Mouse (Mus musculus): ENCODE data around the gene Armc2. TPM values are rescaled to one million over a fixed set of nuclear protein-coding genes. Genes with fewer than 3 reads are reported as not detected.

Armc2 gene
- total and polyA plus RNA-seq, 3 experiments, result 0.34 to 0.99 (median 0.90) TPM

GRCm38 (mm10) chr10:42037301-42037870 lies 19.1 kb upstream of the Armc2 start:
- H3K36me3 ChIP-seq (replicated peaks in 1 of 2; ENCODE audit: control insufficient read depth in 1 of 2, insufficient read depth in 1 of 2, low read length in 1 of 2), result no peaks in the 10 kb centered on the region
- H3K27ac ChIP-seq (ENCODE audit: insufficient read depth, low read depth), result no peak overlapping the region
- DNase-seq (ENCODE audit: extremely low read depth), result no peak
- no peak overlapping the region for H3K9ac ChIP-seq (ENCODE audit: insufficient read depth, low read depth)
- in situ Hi-C loops (cut with MboI; ENCODE audit: low pct_ligation_motif_present, low pct_unique_long_range_greater_than_20kb, low sequenced_read_pairs) (no loop called here), dilution Hi-C loops (cut with MboI; ENCODE audit: extremely low pct_ligation_motif_present, extremely low pct_unique_long_range_greater_than_20kb, low sequenced_read_pairs) (no loop called here)
- H3K4me3 ChIP-seq (replicated peaks in 1 of 3; ENCODE audit: low read depth in 2 of 3, low read length in 2 of 3, poor library complexity in 1 of 3), result no peak overlapping the region
- no peaks in the 10 kb centered on the region for H3K9me3 ChIP-seq (replicated peaks; ENCODE audit: low read length)
- peaks cover 6 to 13% of the 10 kb centered on the region in 2 experiments; a peak in 3 of 4 replicates for H3K4me1 ChIP-seq (ENCODE audit: control insufficient read depth in 1 of 2, insufficient read depth in 2 of 2)
- H3K79me2 ChIP-seq (replicated peaks; ENCODE audit: control insufficient read depth, extremely low read depth, insufficient read depth, poor library complexity, severe bottlenecking), result no peaks in the 10 kb centered on the region
- H3K27me3 ChIP-seq (replicated peaks), result no peaks in the 10 kb centered on the region
- TF ChIP-seq RCOR1 (conservative IDR thresholded peaks at IDR 0.05; ENCODE audit: low read depth, low read length), result no peak
- no peak for TF ChIP-seq RAD21 (IDR thresholded peaks at IDR 0.05; ENCODE audit: low read depth, low read length)
- no peak overlapping the region for H3K4me2 ChIP-seq (ENCODE audit: insufficient read depth, low read depth, poor library complexity, severe bottlenecking)

- H3K9ac ChIP-seq (ENCODE audit: insufficient read depth, low read depth), result no peak overlapping the region
- in situ Hi-C loops (cut with MboI; ENCODE audit: low pct_ligation_motif_present, low pct_unique_long_range_greater_than_20kb, low sequenced_read_pairs), result no loop called here
- no peaks in the 10 kb centered on the region for H3K27me3 ChIP-seq (replicated peaks)
- no peaks in the 10 kb centered on the region for H3K36me3 ChIP-seq (replicated peaks in 1 of 2; ENCODE audit: control insufficient read depth in 1 of 2, insufficient read depth in 1 of 2, low read length in 1 of 2)
- dilution Hi-C loops (cut with MboI; ENCODE audit: extremely low pct_ligation_motif_present, extremely low pct_unique_long_range_greater_than_20kb, low sequenced_read_pairs), result no loop called here
- no peak for DNase-seq (ENCODE audit: extremely low read depth)
- H3K27ac ChIP-seq (ENCODE audit: insufficient read depth, low read depth), result no peak overlapping the region
- H3K4me1 ChIP-seq (ENCODE audit: control insufficient read depth in 1 of 2, insufficient read depth in 2 of 2), result peaks cover 6 to 10% of the 10 kb centered on the region in 2 experiments; a peak in 3 of 4 replicates
- no peak overlapping the region for H3K4me2 ChIP-seq (ENCODE audit: insufficient read depth, low read depth, poor library complexity, severe bottlenecking)
- TF ChIP-seq KAT2A (IDR thresholded peaks at IDR 0.05; ENCODE audit: insufficient replicate concordance, low read length) (no peak), ZKSCAN1 (IDR thresholded peaks at IDR 0.05; ENCODE audit: borderline replicate concordance, low read depth, low read length) (no peak), PAX5 (IDR thresholded peaks at IDR 0.05; ENCODE audit: low read length) (no peak)
- H3K79me2 ChIP-seq (replicated peaks; ENCODE audit: control insufficient read depth, extremely low read depth, insufficient read depth, poor library complexity, severe bottlenecking), result no peaks in the 10 kb centered on the region
- H3K4me3 ChIP-seq (replicated peaks in 1 of 3; ENCODE audit: low read depth in 2 of 3, low read length in 2 of 3, poor library complexity in 1 of 3), result no peak overlapping the region
- no peaks in the 10 kb centered on the region for H3K9me3 ChIP-seq (replicated peaks; ENCODE audit: low read length)
These were observed 18.6 kb upstream of the Armc2 start for GRCm38 (mm10) chr10:42036846-42037245.

- Histone ChIP-seq H3K4me2 (ENCODE audit: insufficient read depth, low read depth, poor library complexity, severe bottlenecking) (no peak overlapping the region; the same call in 1 of the 2 replicates), H3K36me3 (replicated peaks in 1 of 2; ENCODE audit: control insufficient read depth in 1 of 2, insufficient read depth in 1 of 2, low read length in 1 of 2) (no peaks in the 10 kb centered on the region), H3K9ac (ENCODE audit: insufficient read depth, low read depth) (no peak overlapping the region), H3K27me3 (replicated peaks) (no peaks in the 10 kb centered on the region), H3K27ac (ENCODE audit: insufficient read depth, low read depth) (no peak overlapping the region), H3K79me2 (replicated peaks; ENCODE audit: control insufficient read depth, extremely low read depth, insufficient read depth, poor library complexity, severe bottlenecking) (no peaks in the 10 kb centered on the region), H3K4me1 (ENCODE audit: control insufficient read depth in 1 of 2, insufficient read depth in 2 of 2) (peaks cover 6 to 9% of the 10 kb centered on the region in 2 experiments; a peak in 2 of 4 replicates), H3K4me3 (replicated peaks in 1 of 3; ENCODE audit: low read depth in 2 of 3, low read length in 2 of 3, poor library complexity in 1 of 3) (no peak overlapping the region), H3K9me3 (replicated peaks; ENCODE audit: low read length) (no peaks in the 10 kb centered on the region)
- no peak for DNase-seq (ENCODE audit: extremely low read depth)
- TF ChIP-seq BHLHE40 (IDR thresholded peaks at IDR 0.05; ENCODE audit: low read depth, low read length), result no peak
- TF ChIP-seq SIN3A (IDR thresholded peaks at IDR 0.05; ENCODE audit: low read length), result no peak
- TF ChIP-seq ELF1 (IDR thresholded peaks at IDR 0.05; ENCODE audit: low read depth, low read length), result no peak
- no peak for TF ChIP-seq MYC (IDR thresholded peaks at IDR 0.05; ENCODE audit: low read depth, low read length)
- no peak for TF ChIP-seq MAFK (IDR thresholded peaks at IDR 0.05; ENCODE audit: insufficient replicate concordance, low read length)
- TF ChIP-seq NELFE (IDR thresholded peaks at IDR 0.05; ENCODE audit: low read depth, low read length), result no peak
- no peak for TF ChIP-seq EP300 (IDR thresholded peaks at IDR 0.05; ENCODE audit: low read length)
- no peak for TF ChIP-seq JUN (IDR thresholded peaks at IDR 0.05; ENCODE audit: insufficient read depth, low read depth, low read length)
- in situ Hi-C loops (cut with MboI; ENCODE audit: low pct_ligation_motif_present, low pct_unique_long_range_greater_than_20kb, low sequenced_read_pairs) (no loop called here), dilution Hi-C loops (cut with MboI; ENCODE audit: extremely low pct_ligation_motif_present, extremely low pct_unique_long_range_greater_than_20kb, low sequenced_read_pairs) (no loop called here)
These were observed 15.3 kb upstream of the Armc2 start for GRCm38 (mm10) chr10:42033571-42033970.

All from CH12.LX (cell line).